Mouse (Mus musculus): ENCODE measurements around the gene Mrc2.
A peak's percentile ranks its signal among the peaks of the same experiment; 100 is the strongest.

Mrc2 gene

GRCm38 (mm10) chr11:105311291-105311975, 19.0 kb downstream of the Mrc2 start:
- no peak for DNase-seq

GRCm38 (mm10) chr11:105312311-105312942, 20.0 kb downstream of the Mrc2 start:
- DNase-seq = no peak

GRCm38 (mm10) chr11:105312972-105313632, 20.7 kb downstream of the Mrc2 start:
- DNase-seq = no peak

GRCm38 (mm10) chr11:105313633-105314014, 21.2 kb downstream of the Mrc2 start:
- no peak for DNase-seq

- no peak for DNase-seq
Measured at GRCm38 (mm10) chr11:105315296-105315695, 22.9 kb downstream of the Mrc2 start.

GRCm38 (mm10) chr11:105316121-105316520, 23.7 kb downstream of the Mrc2 start:
- no peak for DNase-seq

- no peak for DNase-seq
Measured at GRCm38 (mm10) chr11:105317769-105318168, 25.3 kb downstream of the Mrc2 start.

GRCm38 (mm10) chr11:105321090-105321489, 28.6 kb downstream of the Mrc2 start:
- no peak for DNase-seq

- no peak for DNase-seq
Measured at GRCm38 (mm10) chr11:105323530-105323929, 31.1 kb downstream of the Mrc2 start.

GRCm38 (mm10) chr11:105327101-105327500, 34.7 kb downstream of the Mrc2 start:
- DNase-seq = no peak

- DNase-seq = no peak
Measured at GRCm38 (mm10) chr11:105329962-105330361, 37.5 kb downstream of the Mrc2 start.

- no peak for DNase-seq
Measured at GRCm38 (mm10) chr11:105331129-105331528, 38.7 kb downstream of the Mrc2 start.

- no peak for DNase-seq
Measured at GRCm38 (mm10) chr11:105331732-105332131, 39.3 kb downstream of the Mrc2 start.

GRCm38 (mm10) chr11:105332468-105332867, 40.0 kb downstream of the Mrc2 start:
- DNase-seq = peak; percentile 50

GRCm38 (mm10) chr11:105333867-105334670, 41.6 kb downstream of the Mrc2 start:
- no peak for DNase-seq

GRCm38 (mm10) chr11:105338596-105339390, 46.4 kb downstream of the Mrc2 start:
- DNase-seq = no peak

GRCm38 (mm10) chr11:105345284-105345683, 52.8 kb downstream of the Mrc2 start:
- DNase-seq = no peak

GRCm38 (mm10) chr11:105347162-105348161, 55.0 kb downstream of the Mrc2 start:
- DNase-seq = peak; percentile 84

- DNase-seq = no peak
Measured at GRCm38 (mm10) chr11:105348495-105348982, 56.1 kb downstream of the Mrc2 start.

GRCm38 (mm10) chr11:105349780-105350324, 57.4 kb downstream of the Mrc2 start:
- no peak for DNase-seq

GRCm38 (mm10) chr11:105350643-105351042, 58.2 kb downstream of the Mrc2 start:
- no peak for DNase-seq

Data from cerebellum, adult 11 months (tissue).